29 mouse cellular contexts compared by ENCODE assay signal in the genomic region with DNA sequence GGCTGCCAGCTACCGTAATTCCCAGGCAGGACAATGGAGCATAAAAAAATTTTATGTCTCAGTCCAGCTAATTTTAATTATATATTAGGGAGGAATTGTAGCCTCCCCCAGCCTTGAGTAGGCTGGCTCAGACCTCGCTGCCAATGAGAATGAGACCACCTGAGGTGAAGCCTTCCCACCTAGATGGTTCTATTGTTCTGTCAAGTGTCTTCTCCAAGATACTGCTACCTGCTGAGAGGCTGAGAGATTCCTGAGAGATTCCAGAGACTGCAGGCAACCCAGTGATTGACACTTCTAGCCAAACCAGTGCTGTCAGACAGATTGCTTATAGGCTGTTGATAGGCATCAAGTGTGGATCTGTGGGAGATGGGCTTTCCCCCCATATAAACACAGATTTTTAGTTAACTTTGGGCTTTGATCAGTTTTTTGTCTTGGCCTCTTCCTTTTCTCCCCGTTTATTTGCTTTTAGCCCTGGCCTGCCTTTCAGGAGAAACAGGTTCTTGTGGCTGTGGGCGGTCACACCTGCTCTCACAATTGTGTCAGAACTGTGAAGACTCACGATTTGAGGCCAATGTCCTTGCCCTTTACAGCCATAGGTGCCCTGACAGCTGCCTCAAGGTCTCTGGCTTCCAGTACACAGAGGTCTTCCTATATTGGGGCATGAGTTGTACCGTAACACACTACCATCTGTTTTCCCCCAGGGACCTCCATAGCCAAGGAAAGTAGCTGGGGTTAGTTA. TPM values are rescaled to one million over a fixed set of nuclear protein-coding genes. Genes with fewer than 3 reads are reported as not detected.
DNase-seq lines count a peak whose midpoint lies in the region; ATAC-seq and TF ChIP-seq lines count a peak whose summit lies in the region.
"Had no signal": no experiment of that assay in that cellular context is flagged by ENCODE, and none has a peak within 500 bp of the region (broad histone marks: within the 10 kb centered on the region; RNA-seq: fewer than 3 reads in every experiment).

No protein-coding gene starts in this region.

- no peak for TF ChIP-seq POLR2A in small intestine, adult 2 months (IDR thresholded peaks at IDR 0.05; ENCODE audit: low read depth, low read length)

- H3K27ac ChIP-seq in embryonic facial prominence, embryonic 14.5 days (replicated peaks; ENCODE audit: low read depth, low read length), result no peak overlapping the region; the same call in 1 of the 2 replicates
- H3K27ac ChIP-seq in embryonic facial prominence, embryonic 10.5 days (replicated peaks), result no peak overlapping the region
- H3K27ac ChIP-seq in small intestine, adult 2 months (ENCODE audit: insufficient read depth, low read depth, low read length), result peak overlapping the region; percentile 95
- no peak overlapping the region for H3K27ac ChIP-seq in midbrain, embryonic 11.5 days (ENCODE audit: low read depth, low read length)
- H3K27ac ChIP-seq: embryonic facial prominence, embryonic 12.5 days; hindbrain, embryonic 13.5 days; kidney, postnatal 0 days; layer of hippocampus, adult 2 months; limb, embryonic 12.5 days; midbrain, embryonic 12.5 days; neural tube, embryonic 15.5 days had no signal

- no peak for ATAC-seq in embryonic facial prominence, embryonic 14.5 days (ENCODE audit: low read depth)
- no peak for ATAC-seq in midbrain, embryonic 11.5 days (ENCODE audit: low FRiP score)
- ATAC-seq: forebrain, embryonic 14.5 days; liver, postnatal 0 days had no signal

- no peaks in the 10 kb centered on the region for H3K27me3 ChIP-seq in embryonic facial prominence, embryonic 14.5 days (replicated peaks; ENCODE audit: control insufficient read depth, insufficient read depth, low read length)
- H3K27me3 ChIP-seq in embryonic facial prominence, embryonic 10.5 days (replicated peaks; ENCODE audit: low read depth, poor library complexity, severe bottlenecking), result no peaks in the 10 kb centered on the region
- no peaks in the 10 kb centered on the region for H3K27me3 ChIP-seq in small intestine, adult 2 months (ENCODE audit: control insufficient read depth, insufficient read depth, low read length)
- no peaks in the 10 kb centered on the region for H3K27me3 ChIP-seq in midbrain, embryonic 11.5 days (ENCODE audit: control insufficient read depth, insufficient read depth, low read length)
- H3K27me3 ChIP-seq: embryonic facial prominence, embryonic 12.5 days; hindbrain, embryonic 13.5 days; limb, embryonic 12.5 days; midbrain, embryonic 12.5 days; neural tube, embryonic 15.5 days had no signal

- H3K36me3 ChIP-seq in embryonic facial prominence, embryonic 14.5 days (ENCODE audit: control insufficient read depth, insufficient read depth, low read length), result no peaks in the 10 kb centered on the region
- H3K36me3 ChIP-seq in embryonic facial prominence, embryonic 10.5 days (replicated peaks), result no peaks in the 10 kb centered on the region
- no peaks in the 10 kb centered on the region for H3K36me3 ChIP-seq in small intestine, adult 2 months (ENCODE audit: control insufficient read depth, insufficient read depth, low read length)
- H3K36me3 ChIP-seq in midbrain, embryonic 11.5 days (ENCODE audit: control insufficient read depth, insufficient read depth, low read length), result no peaks in the 10 kb centered on the region
- H3K36me3 ChIP-seq: embryonic facial prominence, embryonic 12.5 days; hindbrain, embryonic 13.5 days; limb, embryonic 12.5 days; midbrain, embryonic 12.5 days; neural tube, embryonic 15.5 days had no signal

- no peak overlapping the region for H3K4me2 ChIP-seq in embryonic facial prominence, embryonic 14.5 days (ENCODE audit: low read depth, low read length)
- H3K4me2 ChIP-seq in midbrain, embryonic 11.5 days, result no peak overlapping the region
- H3K4me2 ChIP-seq: embryonic facial prominence, embryonic 12.5 days; heart, embryonic 11.5 days; hindbrain, embryonic 13.5 days; limb, embryonic 12.5 days; liver, embryonic 11.5 days; midbrain, embryonic 12.5 days; neural tube, embryonic 15.5 days had no signal

- no peak for TF ChIP-seq CTCF in small intestine, adult 2 months (IDR thresholded peaks at IDR 0.05; ENCODE audit: extremely low read depth, insufficient read length, insufficient replicate concordance, low read depth, low read length)

- H3K9ac ChIP-seq in embryonic facial prominence, embryonic 14.5 days (ENCODE audit: low read depth, low read length), result no peak overlapping the region
- no peak overlapping the region for H3K9ac ChIP-seq in midbrain, embryonic 11.5 days (ENCODE audit: low read length)
- H3K9ac ChIP-seq: embryonic facial prominence, embryonic 12.5 days; hindbrain, embryonic 13.5 days; limb, embryonic 12.5 days; liver, postnatal 0 days; midbrain, embryonic 12.5 days; neural tube, embryonic 15.5 days had no signal

- WGBS in embryonic facial prominence, embryonic 14.5 days, result 49% methylated on average over 6 of the region's 6 CpGs
- WGBS in embryonic facial prominence, embryonic 10.5 days, result 63% methylated on average over 6 of the region's 6 CpGs
- WGBS in small intestine, adult 2 months, result 49% methylated on average over 6 of the region's 6 CpGs
- WGBS in midbrain, embryonic 11.5 days, result 74% methylated on average over 6 of the region's 6 CpGs

- DNase-seq in embryonic facial prominence, embryonic 14.5 days (ENCODE audit: low spot score), result peak; percentile 2
- DNase-seq in embryonic facial prominence, embryonic 10.5 days (ENCODE audit: low spot score), result no peak
- peak; percentile 44 for DNase-seq in urinary bladder, postnatal 14 days (ENCODE audit: low spot score)
- DNase-seq in urinary bladder, postnatal 10 days (ENCODE audit: low spot score), result no peak
- DNase-seq in adrenal gland, postnatal 4 days (ENCODE audit: low spot score in 2 of 2), result no peak
- DNase-seq in midbrain, embryonic 11.5 days (ENCODE audit: low spot score, missing footprints), result no peak
- DNase-seq: adrenal gland, adult 2 months; cerebellum, adult 18-20 months; cerebellum, postnatal 14 days; gastrocnemius, postnatal 14 days; heart, adult 11 months; heart, postnatal 14 days; liver, postnatal 0 days; lung, postnatal 10 days had no signal

- H3K4me1 ChIP-seq in embryonic facial prominence, embryonic 14.5 days (ENCODE audit: control insufficient read depth, insufficient read depth, low read length), result no peaks in the 10 kb centered on the region
- H3K4me1 ChIP-seq in embryonic facial prominence, embryonic 10.5 days, result no peaks in the 10 kb centered on the region
- H3K4me1 ChIP-seq in small intestine, adult 2 months (ENCODE audit: control insufficient read depth, insufficient read depth, insufficient read length, low read length), result peaks cover 9% of the 10 kb centered on the region; the same call in 1 of the 2 replicates
- H3K4me1 ChIP-seq in midbrain, embryonic 11.5 days (ENCODE audit: control insufficient read depth, insufficient read depth, low read length), result no peaks in the 10 kb centered on the region
- H3K4me1 ChIP-seq: embryonic facial prominence, embryonic 12.5 days; hindbrain, embryonic 13.5 days; limb, embryonic 12.5 days; midbrain, embryonic 12.5 days; neural tube, embryonic 15.5 days had no signal

- H3K4me3 ChIP-seq in embryonic facial prominence, embryonic 14.5 days (ENCODE audit: low read depth, low read length), result no peak overlapping the region
- no peak overlapping the region for H3K4me3 ChIP-seq in embryonic facial prominence, embryonic 10.5 days
- no peak overlapping the region for H3K4me3 ChIP-seq in small intestine, adult 2 months (ENCODE audit: low read depth, low read length)
- no peak overlapping the region for H3K4me3 ChIP-seq in midbrain, embryonic 11.5 days (ENCODE audit: low read depth, low read length)
- H3K4me3 ChIP-seq: embryonic facial prominence, embryonic 12.5 days; erythroblast, embryonic 14.5 days; hindbrain, embryonic 13.5 days; layer of hippocampus, adult 2 months; limb, embryonic 12.5 days; midbrain, embryonic 12.5 days; neural tube, embryonic 15.5 days had no signal

- no peaks in the 10 kb centered on the region for H3K9me3 ChIP-seq in embryonic facial prominence, embryonic 14.5 days (ENCODE audit: control insufficient read depth, low read length)
- H3K9me3 ChIP-seq in embryonic facial prominence, embryonic 10.5 days, result no peaks in the 10 kb centered on the region; the same call in 1 of the 2 replicates
- no peaks in the 10 kb centered on the region for H3K9me3 ChIP-seq in midbrain, embryonic 11.5 days (ENCODE audit: control insufficient read depth, low read length)
- H3K9me3 ChIP-seq: embryonic facial prominence, embryonic 12.5 days; hindbrain, embryonic 13.5 days; limb, embryonic 12.5 days; midbrain, embryonic 12.5 days; neural tube, embryonic 15.5 days had no signal

RNA-seq across cellular contexts. Expression of gene Als2cr12, which starts 5.6 kb away (rescaled TPM):
- 0.13 and 0.22 TPM in 2 replicates for polyA plus RNA-seq in embryonic facial prominence, embryonic 14.5 days (2014; fragmentation: Nextera tagmentation; extraction: Ambion mirVana)
- not detected in 2 replicates for polyA plus RNA-seq in embryonic facial prominence, embryonic 10.5 days (2016; fragmentation: Nextera tagmentation; extraction: Ambion mirVana)
- polyA plus RNA-seq in small intestine, adult 2 months (2012; rRNA removed), result 0.06 and 0.47 TPM in 2 replicates
- under 1 TPM; 0.20 to 0.25 TPM for total RNA-seq in adrenal gland, postnatal 4 days (2021)
- not detected in 2 replicates for polyA plus RNA-seq in midbrain, embryonic 11.5 days (2014; fragmentation: Nextera tagmentation; extraction: Ambion mirVana)
- total RNA-seq: gastrocnemius, postnatal 14 days; heart, postnatal 14 days; layer of hippocampus, adult 2 months; layer of hippocampus, postnatal 25 days; left cerebral cortex, postnatal 10 days had no signal
- polyA plus RNA-seq: adrenal gland, adult 2 months; embryonic facial prominence, embryonic 12.5 days; erythroblast, embryonic 14.5 days; forebrain, embryonic 14.5 days; frontal cortex, adult 2 months; heart, embryonic 11.5 days; hindbrain, embryonic 13.5 days; limb, embryonic 12.5 days; liver, embryonic 11.5 days; liver, postnatal 0 days; midbrain, embryonic 12.5 days; neural tube, embryonic 15.5 days had no signal

RNA-seq across cellular contexts. Expression of gene Cflar, which starts 21.1 kb away (rescaled TPM):
- polyA plus RNA-seq in embryonic facial prominence, embryonic 14.5 days (2014; fragmentation: Nextera tagmentation; extraction: Ambion mirVana), result 32.4 and 33.9 TPM in 2 replicates
- polyA plus RNA-seq in embryonic facial prominence, embryonic 10.5 days (2016; fragmentation: Nextera tagmentation; extraction: Ambion mirVana), result 27.3 and 29.7 TPM in 2 replicates
- polyA plus RNA-seq in small intestine, adult 2 months (2012; rRNA removed), result 9.8 and 29.5 TPM in 2 replicates
- 100 to 1,000 TPM; 101 to 104 TPM for total RNA-seq in adrenal gland, postnatal 4 days (2021)
- polyA plus RNA-seq in midbrain, embryonic 11.5 days (2014; fragmentation: Nextera tagmentation; extraction: Ambion mirVana), result 19.1 and 20.9 TPM in 2 replicates

Comparison
In these comparisons a context has a peak if more than half of its experiments do, and no peak if none do; other contexts are left out.
1. DNase-seq: peak in embryonic facial prominence, embryonic 14.5 days (single experiment) and urinary bladder, postnatal 14 days (single experiment); none in embryonic facial prominence, embryonic 10.5 days (single experiment), urinary bladder, postnatal 10 days (single experiment), adrenal gland, postnatal 4 days (0 of 2) and midbrain, embryonic 11.5 days (single experiment).